Mouse (Mus musculus) C2C12 (cell line): ENCODE measurements around the gene Lrrtm1. TPM values are rescaled to one million over a fixed set of nuclear protein-coding genes. Genes with fewer than 3 reads are reported as not detected.

Source experiments
- H3K27me3 ChIP-seq: one replicate; pipeline ENCODE4 v1.6.1; 2011; ENCODE audit not compliant: control insufficient read depth, insufficient read depth, insufficient read length
- H3K36me3 ChIP-seq: one replicate; pipeline ENCODE4 v1.6.1; 2011; ENCODE audit not compliant: control insufficient read depth, insufficient read depth
- H3K4me3 ChIP-seq: one replicate; pipeline ENCODE4 v1.5.1; 2011; ENCODE audit warnings: mild to moderate bottlenecking, control low read depth; ENCODE audit not compliant: poor library complexity, insufficient read depth, severe bottlenecking
- H3K79me2 ChIP-seq: one replicate; pipeline ENCODE4 v1.6.1; 2011; ENCODE audit not compliant: control insufficient read depth, insufficient read depth
- H3K79me3 ChIP-seq: one replicate; pipeline ENCODE4 v1.6.1; 2011; ENCODE audit warnings: low read depth, control low read depth
- H3ac ChIP-seq: one replicate; pipeline ENCODE3; 2011; ENCODE audit warnings: low read depth; ENCODE audit not compliant: control insufficient read depth, insufficient read length
- CEBPB ChIP-seq: IDR thresholded peaks from one replicate; pipeline ENCODE4 v1.6.1; 2011; ENCODE audit warnings: low read depth, mild to moderate bottlenecking, control low read depth, moderate library complexity
- CTCF ChIP-seq: IDR thresholded peaks from one replicate; pipeline ENCODE4 v1.5.1; 2011; ENCODE audit not compliant: control insufficient read depth, insufficient read depth, insufficient read length
- FOSL1 ChIP-seq: IDR thresholded peaks from one replicate; pipeline ENCODE4 v1.8.0; 2011; ENCODE audit warnings: mild to moderate bottlenecking, low read length; ENCODE audit not compliant: poor library complexity, insufficient read depth, severe bottlenecking
- MAX ChIP-seq: IDR thresholded peaks from one replicate; pipeline ENCODE4 v1.6.1; 2011; ENCODE audit warnings: mild to moderate bottlenecking, control low read depth
- MYOD1 ChIP-seq: IDR thresholded peaks from one replicate; pipeline ENCODE4 v1.6.1; 2011; ENCODE audit warnings: low read depth; ENCODE audit not compliant: control insufficient read depth, insufficient read length
- MYOG ChIP-seq: IDR thresholded peaks from one replicate; pipeline ENCODE4 v1.6.1; 2011; ENCODE audit not compliant: control insufficient read depth, insufficient read length; ENCODE audit errors: extremely low read depth
- USF1 ChIP-seq: IDR thresholded peaks from one replicate; pipeline ENCODE4 v1.6.1; 2011; ENCODE audit warnings: low read depth, mild to moderate bottlenecking, control low read depth, moderate library complexity
- polyA plus RNA-seq: library from polyadenylated mRNA; unstranded; fragments of >200 nt; fragmentation: generic; extraction: Trizol; gene quantifications from one replicate; pipeline ENCODE4 v1.2.1, GENCODE M21; 2012; ENCODE audit warnings: missing spikeins

The Lrrtm1 gene
- polyA plus RNA-seq, 1 experiment: not detected

DNA sequence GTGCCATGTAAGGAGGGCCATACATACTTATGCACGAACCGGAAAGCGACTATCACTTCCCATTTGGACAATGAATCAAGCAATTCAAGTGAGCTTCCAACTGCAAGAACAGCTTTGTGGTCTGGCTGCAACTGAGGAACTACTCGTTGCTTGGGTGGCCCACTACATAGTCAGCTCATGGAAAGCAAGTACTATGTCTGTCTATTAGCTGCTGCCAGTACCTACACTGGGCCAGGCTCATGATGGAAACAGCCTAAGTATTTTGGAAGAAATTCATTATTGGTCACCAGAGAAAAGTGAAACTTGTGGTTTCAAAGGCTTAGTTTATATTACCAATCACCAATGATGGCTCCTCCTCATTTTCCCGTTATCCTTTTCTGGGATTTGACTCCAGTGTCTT lies 43.8 kb downstream of the Lrrtm1 start:
- Histone ChIP-seq H3K4me3 (no peak overlapping the region), H3K27me3 (no peaks in the 10 kb centered on the region), H3K79me2 (no peaks in the 10 kb centered on the region), H3K79me3 (no peaks in the 10 kb centered on the region), H3ac (no peak overlapping the region), H3K36me3 (no peaks in the 10 kb centered on the region)
- TF ChIP-seq MYOG: no peak
- no peak for TF ChIP-seq MYOD1
- TF ChIP-seq CEBPB: no peak
- TF ChIP-seq USF1: no peak
- TF ChIP-seq MAX: no peak
- TF ChIP-seq FOSL1: no peak
- no peak for TF ChIP-seq CTCF

- Histone ChIP-seq H3K27me3 (no peaks in the 10 kb centered on the region), H3K79me2 (no peaks in the 10 kb centered on the region), H3K36me3 (no peaks in the 10 kb centered on the region), H3K4me3 (no peak overlapping the region), H3ac (no peak overlapping the region), H3K79me3 (no peaks in the 10 kb centered on the region)
- TF ChIP-seq MAX (no peak), MYOG (no peak), USF1 (no peak), MYOD1 (no peak), CEBPB (no peak), CTCF (no peak), FOSL1 (no peak)
These were observed 45.9 kb downstream of the Lrrtm1 start for GRCm38 (mm10) chr6:77288402-77288801.

GRCm38 (mm10) chr6:77291415-77291814 lies 48.9 kb downstream of the Lrrtm1 start:
- Histone ChIP-seq H3K27me3 (no peaks in the 10 kb centered on the region), H3K4me3 (no peak overlapping the region), H3K79me2 (no peaks in the 10 kb centered on the region), H3K79me3 (no peaks in the 10 kb centered on the region), H3ac (no peak overlapping the region), H3K36me3 (no peaks in the 10 kb centered on the region)
- TF ChIP-seq CTCF (no peak), CEBPB (no peak), MYOD1 (no peak), MAX (no peak), MYOG (no peak), USF1 (no peak), FOSL1 (no peak)

DNA sequence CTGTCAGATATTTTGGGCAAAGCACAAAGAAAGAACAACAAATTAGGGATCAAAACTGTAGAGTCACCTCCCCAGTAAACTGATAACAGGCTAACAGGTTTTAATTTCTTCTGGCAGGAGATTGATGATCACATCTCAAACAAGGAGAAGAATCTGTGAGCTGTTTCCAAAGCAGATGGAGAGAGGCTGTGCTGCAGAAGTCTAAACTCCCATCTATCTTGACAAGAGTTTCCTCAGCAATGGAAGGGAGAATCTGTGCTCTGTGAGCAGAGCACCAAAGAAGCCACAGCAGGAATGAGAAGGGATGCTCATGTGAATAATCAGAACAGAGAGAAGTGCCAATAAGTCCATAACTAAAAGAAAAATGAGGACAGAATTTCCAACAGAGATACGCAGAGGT lies 58.8 kb downstream of the Lrrtm1 start:
- Histone ChIP-seq H3K4me3 (no peak overlapping the region), H3K79me2 (no peaks in the 10 kb centered on the region), H3K27me3 (no peaks in the 10 kb centered on the region), H3ac (no peak overlapping the region), H3K36me3 (no peaks in the 10 kb centered on the region), H3K79me3 (no peaks in the 10 kb centered on the region)
- TF ChIP-seq FOSL1 (no peak), MYOD1 (no peak), MAX (no peak), CEBPB (no peak), CTCF (no peak), USF1 (no peak), MYOG (no peak)

- Histone ChIP-seq H3K4me3 (no peak overlapping the region), H3K36me3 (no peaks in the 10 kb centered on the region), H3K79me2 (no peaks in the 10 kb centered on the region), H3ac (no peak overlapping the region), H3K79me3 (no peaks in the 10 kb centered on the region), H3K27me3 (no peaks in the 10 kb centered on the region)
- TF ChIP-seq CTCF (no peak), MYOD1 (no peak), CEBPB (no peak), MYOG (no peak), USF1 (no peak), MAX (no peak)
These were observed 64.3 kb downstream of the Lrrtm1 start for GRCm38 (mm10) chr6:77306796-77307195.
